Mouse (Mus musculus) midbrain, embryonic 11.5 days (tissue): ENCODE measurements at regions not wholly inside any gene's neighbourhood (a gene's known extent, or its start where the extent isn't known, plus 50 kb on each side); places are given as distances from the start of the nearest gene placed in this dataset.

Experiments used
- ATAC-seq: fragments of 200-750 bp; cut with Nextera tagmentation; 2 replicates; pipeline ENCODE4 v1.8.0; 2017; ENCODE audit warnings: moderate TSS enrichment, moderate library complexity; ENCODE audit not compliant: low FRiP score
- DNase-seq: peaks from one replicate; pipeline ENCODE4 v3.0.0; 2015; ENCODE audit warnings: low spot score; ENCODE audit errors: missing footprints
- H3K27ac ChIP-seq: fragments of 300-500 bp; sonication (generic); 2 replicates; pipeline ENCODE4 v1.5.1; 2014; ENCODE audit warnings: low read depth, low read length
- H3K27me3 ChIP-seq: fragments of 300-500 bp; sonication (generic); 2 replicates; pipeline ENCODE4 v1.6.1; 2014; ENCODE audit warnings: mild to moderate bottlenecking, low read length, moderate library complexity, mixed read lengths; ENCODE audit not compliant: control insufficient read depth, insufficient read depth
- H3K36me3 ChIP-seq: fragments of 300-500 bp; sonication (generic); 2 replicates; pipeline ENCODE4 v1.6.1; 2014; ENCODE audit warnings: mild to moderate bottlenecking, low read length, moderate library complexity, mixed read lengths; ENCODE audit not compliant: control insufficient read depth, insufficient read depth
- H3K4me1 ChIP-seq: fragments of 300-500 bp; sonication (generic); 2 replicates; pipeline ENCODE4 v1.6.1; 2014; ENCODE audit warnings: low read length; ENCODE audit not compliant: control insufficient read depth, insufficient read depth
- H3K4me2 ChIP-seq: fragments of 300-500 bp; sonication (generic); 2 replicates; pipeline ENCODE4 v1.6.1; 2014; ENCODE audit warnings: mild to moderate bottlenecking, moderate library complexity
- H3K4me3 ChIP-seq: fragments of 300-500 bp; sonication (generic); 2 replicates; pipeline ENCODE4 v1.5.1; 2014; ENCODE audit warnings: low read depth, low read length
- H3K9ac ChIP-seq: fragments of 300-500 bp; sonication (generic); 2 replicates; pipeline ENCODE4 v1.6.1; 2014; ENCODE audit warnings: low read length
- H3K9me3 ChIP-seq: fragments of 300-500 bp; sonication (generic); 2 replicates; pipeline ENCODE4 v1.6.1; 2016; ENCODE audit warnings: low read length; ENCODE audit not compliant: control insufficient read depth
- WGBS: fragments of 180-500 bp; shearing (Covaris S2); extraction: QIAGEN DNeasy Blood & Tissue Kit; methylation state at CpG from one replicate; pipeline ENCODE4 v1.1.7; 2014; 5-methylcytosine and 5-hydroxymethylcytosine counted together

- no peak for DNase-seq
- Histone ChIP-seq H3K36me3 (no peaks in the 10 kb centered on the region), H3K9me3 (no peaks in the 10 kb centered on the region), H3K4me1 (no peaks in the 10 kb centered on the region), H3K27ac (no peak overlapping the region), H3K4me3 (no peak overlapping the region), H3K4me2 (no peak overlapping the region), H3K27me3 (no peaks in the 10 kb centered on the region), H3K9ac (no peak overlapping the region)
- WGBS, result 57% methylated on average over 9 of the region's 9 CpGs
- ATAC-seq, result 0 out of 2 replicates have a peak, but pooled peaks have one; percentile 48
These were observed 82.5 kb upstream of the Usp38 start for GRCm38 (mm10) chr8:81097076-81097819.

GRCm38 (mm10) chr8:81095237-81095636 lies 80.5 kb upstream of the Usp38 start:
- Histone ChIP-seq H3K9ac (no peak overlapping the region), H3K36me3 (no peaks in the 10 kb centered on the region), H3K27me3 (no peaks in the 10 kb centered on the region), H3K4me2 (no peak overlapping the region), H3K4me1 (no peaks in the 10 kb centered on the region), H3K4me3 (no peak overlapping the region), H3K9me3 (no peaks in the 10 kb centered on the region), H3K27ac (no peak overlapping the region)
- 97% methylated on average over 2 of the region's 2 CpGs for WGBS
- DNase-seq, result no peak
- no peak for ATAC-seq

- no peak for ATAC-seq
- Histone ChIP-seq H3K4me3 (no peak overlapping the region), H3K4me1 (no peaks in the 10 kb centered on the region), H3K36me3 (no peaks in the 10 kb centered on the region), H3K4me2 (no peak overlapping the region), H3K27me3 (no peaks in the 10 kb centered on the region), H3K27ac (no peak overlapping the region), H3K9ac (no peak overlapping the region), H3K9me3 (no peaks in the 10 kb centered on the region)
- WGBS, result 70% methylated on average over 12 of the region's 12 CpGs
- no peak for DNase-seq
These were observed 66.3 kb upstream of the Usp38 start for GRCm38 (mm10) chr8:81080865-81081637.

GRCm38 (mm10) chr8:81079887-81080300 lies 65.2 kb upstream of the Usp38 start:
- Histone ChIP-seq H3K4me3 (no peak overlapping the region), H3K36me3 (no peaks in the 10 kb centered on the region), H3K9ac (no peak overlapping the region), H3K4me1 (no peaks in the 10 kb centered on the region), H3K4me2 (no peak overlapping the region), H3K27me3 (no peaks in the 10 kb centered on the region), H3K9me3 (no peaks in the 10 kb centered on the region), H3K27ac (no peak overlapping the region)
- WGBS, result 85% methylated on average over 8 of the region's 8 CpGs
- no peak for DNase-seq
- ATAC-seq, result no peak

- DNase-seq (no peak), ATAC-seq (no peak; the same call in 1 of the 2 replicates)
- Histone ChIP-seq H3K4me3 (no peak overlapping the region), H3K27ac (no peak overlapping the region), H3K9me3 (no peaks in the 10 kb centered on the region), H3K27me3 (no peaks in the 10 kb centered on the region), H3K4me1 (no peaks in the 10 kb centered on the region), H3K36me3 (no peaks in the 10 kb centered on the region), H3K4me2 (no peak overlapping the region), H3K9ac (no peak overlapping the region)
- 71% methylated on average over 5 of the region's 5 CpGs for WGBS
These were observed 54.5 kb upstream of the Usp38 start for GRCm38 (mm10) chr8:81069080-81069840.

GRCm38 (mm10) chr8:81068519-81068918 lies 53.8 kb upstream of the Usp38 start:
- Histone ChIP-seq H3K36me3 (no peaks in the 10 kb centered on the region), H3K4me1 (no peaks in the 10 kb centered on the region), H3K4me3 (no peak overlapping the region), H3K27ac (no peak overlapping the region), H3K27me3 (no peaks in the 10 kb centered on the region), H3K4me2 (no peak overlapping the region), H3K9ac (no peak overlapping the region), H3K9me3 (no peaks in the 10 kb centered on the region)
- DNase-seq (no peak), ATAC-seq (no peak)
- 76% methylated on average over 3 of the region's 3 CpGs for WGBS

- ATAC-seq (no peak), DNase-seq (no peak)
- no peaks in the 10 kb centered on the region for H3K27me3 ChIP-seq
- H3K4me2 ChIP-seq, result no peak overlapping the region
- no peaks in the 10 kb centered on the region for H3K4me1 ChIP-seq
- H3K9me3 ChIP-seq, result no peaks in the 10 kb centered on the region
- no peak overlapping the region for H3K27ac ChIP-seq
- 85% methylated on average over 2 of the region's 2 CpGs for WGBS
- H3K9ac ChIP-seq, result no peak overlapping the region
- H3K4me3 ChIP-seq, result no peak overlapping the region
- H3K36me3 ChIP-seq, result no peaks in the 10 kb centered on the region
These were observed 52.0 kb upstream of the Usp38 start for GRCm38 (mm10) chr8:81066765-81067164.
